ENCODE assay signal across 7 mouse cellular contexts in the genomic region with DNA sequence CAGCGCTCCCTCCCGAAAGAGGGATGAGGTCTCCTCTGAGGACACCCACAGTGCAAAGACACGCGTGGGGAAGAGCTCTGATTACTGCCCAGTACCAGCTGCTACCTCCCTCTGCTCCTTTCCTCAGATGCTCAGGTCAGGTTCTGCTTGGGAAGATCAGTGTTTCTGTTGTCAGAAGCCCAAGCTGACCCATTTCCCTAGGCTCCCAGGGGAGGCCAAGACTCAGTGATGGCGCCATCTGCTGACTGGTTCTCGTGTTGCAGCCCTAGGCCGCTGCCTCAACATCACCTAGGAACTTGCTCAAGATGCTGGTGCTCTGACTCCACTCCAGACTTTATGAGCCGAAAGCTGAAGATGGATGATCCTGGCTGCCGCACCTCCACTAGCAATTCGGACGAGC. TPM values are rescaled to one million over a fixed set of nuclear protein-coding genes. Genes with fewer than 3 reads are reported as not detected.
DNase-seq lines count a peak whose midpoint lies in the region; TF ChIP-seq lines count a peak whose summit lies in the region.

No protein-coding gene starts in this region.

- intact Hi-C loops in left cerebral cortex, adult 2 months (cut with DNase I): loop anchor here (1.0 to 2.0 kb wide), 2 partner anchors 129 to 168 kb away; no protein-coding TSS in a partner anchor

- TF ChIP-seq CTCF in left cerebral cortex, adult 2 months (IDR thresholded peaks at IDR 0.05): peak; percentile 89

- DNase-seq in T-cell, adult 2 months (ENCODE audit: low spot score): peak; percentile 34
- DNase-seq in cerebellum, adult 11 months: peak; percentile 92
- peak; percentile 51 for DNase-seq in forelimb bud, embryonic 11.5 days (ENCODE audit: low read depth, low spot score)
- peak; percentile 3 for DNase-seq in hindlimb bud, embryonic 11.5 days (ENCODE audit: extremely low spot score, low read depth, low spot score)
- peak; percentile 79 to 95 for DNase-seq in left cerebral cortex, adult 2 months (ENCODE audit: extremely low spot score in 1 of 2, low spot score in 2 of 2)
- peak; percentile 36 to 74 for DNase-seq in monocyte, adult 2 months (ENCODE audit: low read depth in 1 of 2, low spot score in 2 of 2)
- peak; percentile 22 to 41 for DNase-seq in spleen, postnatal 14 days (ENCODE audit: low spot score in 2 of 2)

- H3K4me3 ChIP-seq in left cerebral cortex, adult 2 months: 0 out of 2 replicates have a peak overlapping the region, but pooled peaks have one; percentile 21

- peak overlapping the region; percentile 72 for H3K27ac ChIP-seq in left cerebral cortex, adult 2 months

RNA-seq across cellular contexts. Expression of a gene that starts 52.4 kb away (rescaled TPM):
- total RNA-seq in left cerebral cortex, adult 2 months (2021): 100 to 1,000 TPM; 178 to 192 TPM

Comparison
In these comparisons a context has a peak if more than half of its experiments do, and no peak if none do; other contexts are left out.
1. Peak in every context shown above with its lines: DNase-seq, H3K4me3 ChIP-seq and H3K27ac ChIP-seq.
2. DNase-seq: peak in every context shown above with its lines; median percentile 92 in cerebellum, adult 11 months; 87 in left cerebral cortex, adult 2 months; 55 in monocyte, adult 2 months; 51 in forelimb bud, embryonic 11.5 days; 34 in T-cell, adult 2 months; 32 in spleen, postnatal 14 days; 3 in hindlimb bud, embryonic 11.5 days.